Mouse (Mus musculus) limb, embryonic 11.5 days (tissue): ENCODE data around the gene Igf1r. TPM values are rescaled to one million over a fixed set of nuclear protein-coding genes. Genes with fewer than 3 reads are reported as not detected.

Experiments
- ATAC-seq: fragments of 200-750 bp; cut with Nextera tagmentation; 2 replicates; pipeline ENCODE4 v1.8.0; 2017; ENCODE audit warnings: low read depth; ENCODE audit not compliant: insufficient number of reproducible peaks, low FRiP score, low TSS enrichment
- DNase-seq: peaks from one replicate; pipeline ENCODE4 v3.0.0-alpha.2; 2015; ENCODE audit warnings: low spot score
- H3K27ac ChIP-seq: fragments of 300-500 bp; sonication (generic); replicated peaks from 2 replicates; pipeline ENCODE4 v1.5.1; 2014; ENCODE audit warnings: low read depth, mild to moderate bottlenecking, low read length
- H3K27me3 ChIP-seq: fragments of 300-500 bp; sonication (generic); 2 replicates; pipeline ENCODE4 v1.6.1; 2014; ENCODE audit warnings: mild to moderate bottlenecking, low read length, mixed read lengths; ENCODE audit not compliant: control insufficient read depth, insufficient read depth
- H3K36me3 ChIP-seq: fragments of 300-500 bp; sonication (generic); 2 replicates; pipeline ENCODE4 v1.6.1; 2014; ENCODE audit warnings: mild to moderate bottlenecking, low read length, moderate library complexity, mixed read lengths; ENCODE audit not compliant: control insufficient read depth, insufficient read depth
- H3K4me1 ChIP-seq: fragments of 300-500 bp; sonication (generic); 2 replicates; pipeline ENCODE4 v1.6.1; 2014; ENCODE audit warnings: low read length, mixed read lengths; ENCODE audit not compliant: control insufficient read depth, insufficient read depth
- H3K4me2 ChIP-seq: fragments of 300-500 bp; sonication (generic); 2 replicates; pipeline ENCODE4 v1.6.1; 2014; ENCODE audit warnings: low read depth, mild to moderate bottlenecking, moderate library complexity; ENCODE audit not compliant: severe bottlenecking
- H3K4me3 ChIP-seq: fragments of 300-500 bp; sonication (generic); 2 replicates; pipeline ENCODE4 v1.5.1; 2014; ENCODE audit warnings: low read depth, low read length
- H3K9ac ChIP-seq: fragments of 300-500 bp; sonication (generic); 2 replicates; pipeline ENCODE4 v1.6.1; 2014; ENCODE audit warnings: mild to moderate bottlenecking, low read length
- H3K9me3 ChIP-seq: fragments of 300-500 bp; sonication (generic); 2 replicates; pipeline ENCODE4 v1.6.1; 2016; ENCODE audit warnings: low read length; ENCODE audit not compliant: control insufficient read depth
- WGBS: fragments of 180-500 bp; shearing (Covaris S2); extraction: QIAGEN DNeasy Blood & Tissue Kit; methylation state at CpG from one replicate; pipeline ENCODE4 v1.1.7; 2014; 5-methylcytosine and 5-hydroxymethylcytosine counted together
- polyA plus RNA-seq: library from polyadenylated mRNA; unstranded; fragments of >200 nt; fragmentation: Nextera tagmentation; extraction: Ambion mirVana; gene quantifications from 2 replicates; pipeline ENCODE4 v1.2.1, GENCODE M21; 2014

Gene Igf1r
- polyA plus RNA-seq, 1 experiment from 2014 or later, result 29.9 TPM

DNA sequence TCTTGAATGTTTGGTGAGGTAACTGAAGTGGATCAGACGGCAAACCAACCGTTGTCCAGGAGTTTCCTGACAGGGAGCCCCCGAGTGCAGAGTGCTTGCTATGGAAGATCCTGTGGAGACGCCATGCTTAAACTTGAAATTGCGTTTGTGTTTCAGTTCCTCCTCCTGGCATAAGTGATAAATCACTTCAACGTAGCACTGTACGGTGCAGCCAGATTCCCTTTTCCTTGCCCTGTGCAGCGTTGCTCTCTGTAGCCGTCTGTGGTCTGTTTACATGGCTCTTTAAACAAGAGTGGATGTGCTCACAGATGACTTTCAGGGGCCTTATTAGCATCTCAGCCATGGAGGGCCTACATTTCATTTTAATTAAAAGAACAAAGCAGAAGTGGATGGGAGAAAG is 141.2 kb downstream of the Igf1r start:
- Histone ChIP-seq H3K36me3 (no peaks in the 10 kb centered on the region; the same call in 1 of the 2 replicates), H3K9me3 (no peaks in the 10 kb centered on the region), H3K4me2 (no peak overlapping the region), H3K27ac (no peak overlapping the region), H3K27me3 (no peaks in the 10 kb centered on the region), H3K4me1 (peaks cover 18% of the 10 kb centered on the region), H3K9ac (no peak overlapping the region), H3K4me3 (no peak overlapping the region)
- DNase-seq (no peak), ATAC-seq (no peak)
- WGBS, result 24% methylated on average over 9 of the region's 9 CpGs

DNA sequence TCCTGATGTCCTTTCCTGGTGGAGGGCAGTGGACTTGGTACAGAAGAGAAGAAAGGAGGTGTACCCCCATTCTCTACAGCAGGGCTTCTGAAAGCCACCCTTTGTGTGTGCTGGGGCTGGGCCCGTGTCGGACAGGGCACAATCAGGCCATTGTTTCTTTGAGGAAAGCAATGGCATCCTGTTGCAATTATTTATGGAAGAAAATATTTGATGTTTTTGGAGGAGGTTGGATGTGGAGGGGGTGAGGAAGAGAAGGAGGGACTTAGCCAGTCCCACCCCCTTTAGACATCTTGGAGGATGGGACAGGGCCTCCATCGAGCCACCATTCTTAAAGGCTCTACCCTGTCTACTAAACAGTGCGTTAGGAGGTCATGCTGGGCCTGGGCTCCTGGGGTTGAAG is 142.9 kb downstream of the Igf1r start:
- 71% methylated on average over 4 of the region's 4 CpGs for WGBS
- Histone ChIP-seq H3K9me3 (no peaks in the 10 kb centered on the region), H3K27me3 (no peaks in the 10 kb centered on the region), H3K4me1 (peaks cover 18% of the 10 kb centered on the region), H3K4me2 (no peak overlapping the region), H3K4me3 (no peak overlapping the region), H3K27ac (0 out of 2 replicates have a peak overlapping the region, but pooled peaks have one; percentile 4), H3K36me3 (no peaks in the 10 kb centered on the region; the same call in 1 of the 2 replicates), H3K9ac (no peak overlapping the region)
- ATAC-seq, result 0 out of 2 replicates have a peak, but pooled peaks have one; percentile 51
- DNase-seq, result no peak

DNA sequence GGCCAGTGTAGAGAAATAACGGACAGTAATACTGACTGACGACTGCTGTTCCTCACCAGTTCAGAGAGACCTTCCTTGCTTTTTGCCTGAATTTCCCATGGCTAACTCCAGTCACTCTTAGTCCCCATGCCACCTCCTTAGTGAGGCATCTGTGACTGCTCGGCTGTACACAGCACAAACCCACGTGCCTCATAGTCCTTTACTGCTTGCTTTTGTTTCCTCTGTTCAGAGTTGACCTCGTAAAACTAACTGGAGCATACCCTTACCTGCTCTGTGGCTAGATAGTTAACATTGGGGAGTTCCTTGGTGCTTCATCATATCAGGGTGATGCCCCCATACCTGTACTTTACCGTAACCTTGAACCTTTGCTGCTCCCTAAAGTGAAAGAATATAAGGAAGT is 143.8 kb downstream of the Igf1r start:
- H3K4me2 ChIP-seq, result no peak overlapping the region
- ATAC-seq (no peak), DNase-seq (no peak)
- no peaks in the 10 kb centered on the region for H3K27me3 ChIP-seq
- H3K9ac ChIP-seq, result no peak overlapping the region
- H3K27ac ChIP-seq, result no peak overlapping the region
- 79% methylated on average over 6 of the region's 6 CpGs for WGBS
- H3K36me3 ChIP-seq, result no peaks in the 10 kb centered on the region; the same call in 1 of the 2 replicates
- no peak overlapping the region for H3K4me3 ChIP-seq
- H3K9me3 ChIP-seq, result no peaks in the 10 kb centered on the region
- peaks cover 18% of the 10 kb centered on the region for H3K4me1 ChIP-seq

DNA sequence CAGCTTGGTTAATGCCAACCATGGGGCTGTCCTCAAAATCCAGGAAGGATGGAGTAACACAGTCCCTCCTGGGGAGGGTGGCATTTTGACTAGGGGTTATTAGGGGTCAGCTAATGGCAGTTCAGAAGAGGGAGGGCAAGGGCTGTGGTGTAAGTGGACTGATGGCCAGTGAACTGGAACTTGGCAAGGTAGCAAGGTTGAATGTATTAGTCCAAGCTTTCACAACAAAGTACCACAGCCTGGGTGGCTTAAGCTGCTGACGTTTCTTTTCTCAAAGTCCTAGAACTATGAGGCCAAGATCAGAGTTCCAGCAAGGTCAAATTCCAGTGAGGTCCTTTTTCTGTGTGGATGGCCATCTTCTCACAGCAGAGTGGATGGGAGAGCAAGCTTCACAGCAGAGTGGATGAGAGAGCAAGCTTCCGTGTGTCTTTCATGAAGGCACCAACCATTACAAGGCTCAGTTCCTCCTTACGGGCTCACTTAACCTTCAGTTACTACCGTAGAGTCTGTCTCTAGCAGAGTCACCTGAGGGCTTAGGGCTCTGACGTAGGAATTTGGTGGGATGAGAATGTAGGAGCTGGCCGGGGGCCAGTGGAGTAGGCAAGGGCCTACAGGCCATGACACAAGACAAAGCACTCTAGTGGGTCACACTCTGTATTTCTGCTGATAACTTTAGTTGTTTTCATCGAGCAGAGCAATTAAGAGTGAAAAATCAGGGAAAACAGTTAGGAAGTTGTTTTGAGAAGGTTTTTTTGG is 144.6 kb downstream of the Igf1r start:
- no peak overlapping the region for H3K27ac ChIP-seq
- WGBS, result 92% methylated on average over 7 of the region's 7 CpGs
- no peaks in the 10 kb centered on the region; the same call in 1 of the 2 replicates for H3K36me3 ChIP-seq
- ATAC-seq (no peak), DNase-seq (no peak)
- no peak overlapping the region for H3K9ac ChIP-seq
- no peak overlapping the region for H3K4me2 ChIP-seq
- no peaks in the 10 kb centered on the region for H3K27me3 ChIP-seq
- peaks cover 20% of the 10 kb centered on the region for H3K4me1 ChIP-seq
- no peaks in the 10 kb centered on the region for H3K9me3 ChIP-seq
- no peak overlapping the region for H3K4me3 ChIP-seq

DNA sequence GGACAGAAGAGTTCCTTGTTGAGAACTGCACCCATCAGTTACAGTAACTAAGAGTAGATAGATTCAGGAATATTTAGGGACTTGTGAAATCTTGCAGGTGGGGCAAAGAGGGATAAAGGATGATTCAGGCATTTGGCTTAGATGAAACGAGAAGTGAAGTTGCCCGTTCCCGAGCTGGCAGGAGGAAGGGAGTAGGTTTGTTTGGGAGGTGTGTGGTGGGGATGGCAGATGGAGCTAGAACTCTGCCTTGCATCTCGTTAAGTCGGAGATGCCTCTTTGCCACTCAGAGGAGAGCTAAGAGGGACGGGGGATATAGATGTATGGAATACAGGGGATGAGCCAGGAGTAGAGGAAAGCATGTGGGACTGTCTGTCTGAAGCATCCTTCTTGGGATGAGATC is 145.5 kb downstream of the Igf1r start:
- Histone ChIP-seq H3K9ac (no peak overlapping the region), H3K27me3 (no peaks in the 10 kb centered on the region), H3K9me3 (no peaks in the 10 kb centered on the region), H3K27ac (no peak overlapping the region), H3K36me3 (no peaks in the 10 kb centered on the region; the same call in 1 of the 2 replicates), H3K4me1 (peaks cover 29% of the 10 kb centered on the region), H3K4me3 (no peak overlapping the region), H3K4me2 (no peak overlapping the region)
- ATAC-seq (no peak), DNase-seq (no peak)
- WGBS, result 95% methylated on average over 6 of the region's 6 CpGs

DNA sequence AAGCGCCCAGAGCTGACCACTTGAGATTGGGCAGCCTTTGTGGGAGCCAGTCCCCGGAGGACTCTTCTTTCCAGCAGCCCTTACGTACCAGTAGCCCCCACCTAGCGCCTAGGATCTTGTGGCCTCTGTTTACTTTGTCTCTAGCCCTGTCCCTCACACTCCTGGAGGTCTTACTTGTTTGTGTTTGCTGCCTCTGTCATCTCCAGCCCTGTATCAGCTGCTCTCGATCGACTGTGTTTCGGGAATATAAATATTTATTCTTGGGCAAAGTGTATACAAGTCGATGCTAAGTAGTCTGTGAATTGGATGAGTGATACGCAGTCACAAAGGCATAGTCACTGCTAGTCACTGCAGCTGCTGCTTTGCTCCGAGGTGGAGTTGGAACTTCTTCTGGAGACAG is 147.8 kb downstream of the Igf1r start:
- ATAC-seq, result no peak
- peaks cover 24% of the 10 kb centered on the region for H3K4me1 ChIP-seq
- no peak for DNase-seq
- H3K9ac ChIP-seq, result no peak overlapping the region
- H3K4me2 ChIP-seq, result no peak overlapping the region
- H3K27ac ChIP-seq, result no peak overlapping the region
- no peak overlapping the region for H3K4me3 ChIP-seq
- H3K9me3 ChIP-seq, result no peaks in the 10 kb centered on the region
- H3K27me3 ChIP-seq, result no peaks in the 10 kb centered on the region
- no peaks in the 10 kb centered on the region; the same call in 1 of the 2 replicates for H3K36me3 ChIP-seq
- WGBS, result 78% methylated on average over 10 of the region's 10 CpGs

DNA sequence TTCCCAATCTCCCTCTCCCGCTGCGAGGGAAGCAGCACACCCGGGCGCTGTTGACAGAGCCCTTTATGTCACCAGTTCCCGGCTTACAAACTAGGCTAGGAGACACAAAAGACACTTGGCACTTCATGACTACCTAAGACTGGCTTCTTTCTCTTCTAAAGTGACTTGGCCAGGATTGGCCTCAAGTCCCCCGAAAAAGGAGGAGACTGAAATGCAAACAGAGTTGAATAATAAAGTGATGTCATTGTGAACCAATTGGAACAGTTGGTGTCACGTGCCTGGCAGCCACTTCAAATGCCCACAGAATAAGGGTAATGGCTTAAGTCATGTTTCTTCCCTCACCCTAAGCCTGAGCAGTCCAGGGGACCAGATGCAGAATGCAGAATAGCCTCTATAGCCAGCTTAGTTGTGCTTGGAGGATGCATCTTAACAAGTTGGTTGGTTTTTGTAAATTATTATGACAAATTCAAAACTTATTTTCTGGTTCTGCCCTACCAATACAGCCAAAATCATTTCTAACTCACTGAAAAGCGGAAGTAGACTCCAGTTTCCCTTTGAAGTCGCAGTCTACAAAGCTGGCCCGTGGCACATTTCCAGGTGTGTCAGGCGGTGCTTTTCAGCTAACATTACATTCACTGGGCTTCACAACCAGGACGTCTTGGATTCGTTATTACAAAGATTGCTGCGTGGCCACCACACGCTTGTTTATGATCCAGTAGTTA is 150.0 kb downstream of the Igf1r start:
- Histone ChIP-seq H3K9me3 (no peaks in the 10 kb centered on the region), H3K27ac (peak overlapping the region; percentile 33; the same call in 1 of the 2 replicates), H3K27me3 (no peaks in the 10 kb centered on the region), H3K4me3 (no peak overlapping the region), H3K36me3 (no peaks in the 10 kb centered on the region; the same call in 1 of the 2 replicates), H3K9ac (no peak overlapping the region), H3K4me2 (no peak overlapping the region), H3K4me1 (peaks cover 15% of the 10 kb centered on the region)
- ATAC-seq (no peak), DNase-seq (no peak)
- 56% methylated on average over 15 of the region's 15 CpGs for WGBS

DNA sequence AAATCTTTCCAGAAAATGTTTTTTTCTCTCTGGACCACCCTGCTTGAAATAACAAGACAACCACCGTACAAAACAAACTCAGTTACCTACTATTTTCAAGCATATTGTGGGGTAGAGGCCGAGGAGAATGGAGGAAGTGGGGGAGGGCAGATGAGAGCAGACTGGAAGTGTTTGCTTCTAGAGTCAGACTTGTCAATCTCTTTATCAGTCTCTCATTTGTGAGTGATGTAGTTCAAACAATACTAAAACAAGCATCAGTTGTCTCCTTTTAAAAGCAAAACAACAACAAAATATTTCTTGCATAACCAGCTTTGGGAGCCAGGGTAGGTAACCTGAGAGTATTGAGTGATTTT is 150.5 kb downstream of the Igf1r start:
- Histone ChIP-seq H3K27me3 (no peaks in the 10 kb centered on the region), H3K36me3 (no peaks in the 10 kb centered on the region; the same call in 1 of the 2 replicates), H3K4me1 (peaks cover 15% of the 10 kb centered on the region), H3K27ac (no peak overlapping the region), H3K4me2 (no peak overlapping the region), H3K9ac (no peak overlapping the region), H3K9me3 (no peaks in the 10 kb centered on the region), H3K4me3 (no peak overlapping the region)
- DNase-seq, result no peak
- 13% methylated on average over 2 of the region's 2 CpGs for WGBS
- ATAC-seq, result no peak
